Mouse (Mus musculus) thymus, postnatal 25 days (tissue): Measurements from ENCODE around the gene Kras.

Experiments used
- DNase-seq: peaks from one replicate; pipeline ENCODE4 v3.0.0; 2022

Gene Kras

DNA sequence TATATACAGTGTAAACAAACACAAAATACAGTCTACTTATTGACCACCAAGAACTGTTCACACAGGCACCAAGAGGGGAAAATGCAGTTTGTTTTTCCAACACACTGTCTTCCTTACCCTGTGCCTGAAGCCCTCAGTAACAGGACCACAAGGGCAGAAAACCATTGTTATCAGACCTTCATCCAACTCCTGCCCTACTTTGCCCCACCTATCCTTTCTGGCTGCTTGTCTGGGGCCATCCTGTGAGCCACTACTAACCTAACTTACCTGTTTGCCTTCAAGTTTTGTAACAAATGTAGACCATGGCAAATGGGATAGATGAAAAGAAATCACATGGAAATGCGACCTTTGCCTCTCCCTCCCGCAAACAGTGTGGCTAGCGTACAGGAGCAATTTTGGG lies 2.2 kb downstream of the Kras start:
- peak; percentile 13 for DNase-seq

- no peak for DNase-seq
These were observed 3.2 kb downstream of the Kras start for GRCm38 (mm10) chr6:145246841-145247240.

DNA sequence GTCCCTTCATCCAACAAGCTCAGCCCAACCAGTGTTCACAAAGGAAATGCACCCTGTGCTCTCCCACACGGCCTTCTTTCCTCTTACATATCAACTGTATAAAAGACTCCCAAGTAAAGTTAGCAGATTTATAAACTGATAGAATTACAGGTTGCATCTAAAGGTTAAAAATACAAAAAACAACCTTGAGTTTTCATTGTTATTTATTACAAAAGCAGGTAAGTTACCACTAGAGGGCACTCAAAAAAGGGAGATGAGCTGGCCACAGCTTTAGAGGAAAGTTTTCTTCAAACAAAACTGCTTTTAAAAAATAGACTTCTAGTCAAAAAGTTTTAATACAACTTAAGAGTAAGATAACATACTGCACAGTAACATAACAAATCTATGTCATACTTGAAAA lies 7.5 kb downstream of the Kras start:
- no peak for DNase-seq

DNA sequence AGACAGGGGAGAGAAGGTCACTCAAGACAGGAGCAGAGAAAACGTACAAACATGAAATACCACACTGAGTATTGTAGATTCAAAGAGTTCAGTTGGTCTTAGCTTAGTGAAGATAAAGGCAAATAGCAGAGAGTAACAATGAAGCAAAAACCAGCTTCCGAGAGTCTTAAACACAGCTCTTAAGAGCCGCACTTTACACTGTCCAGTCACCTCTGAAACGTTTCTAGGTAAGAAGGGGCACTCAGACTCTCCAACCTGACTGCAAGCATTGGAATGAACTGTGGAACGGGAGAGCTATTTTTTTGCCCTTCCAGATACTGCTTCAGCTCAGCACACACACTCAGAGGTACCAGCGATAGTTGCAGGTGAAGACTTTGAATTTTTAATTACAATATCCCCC lies 9.8 kb downstream of the Kras start:
- DNase-seq, result no peak

GRCm38 (mm10) chr6:145237148-145237547 lies 12.9 kb downstream of the Kras start:
- no peak for DNase-seq

- no peak for DNase-seq
These were observed 14.7 kb downstream of the Kras start for GRCm38 (mm10) chr6:145235367-145235766.

- DNase-seq, result no peak
These were observed 15.6 kb downstream of the Kras start for GRCm38 (mm10) chr6:145234391-145234790.

- DNase-seq, result no peak
These were observed 23.7 kb downstream of the Kras start for GRCm38 (mm10) chr6:145226296-145226695.

- DNase-seq, result no peak
These were observed 25.8 kb downstream of the Kras start for GRCm38 (mm10) chr6:145224246-145224645.

DNA sequence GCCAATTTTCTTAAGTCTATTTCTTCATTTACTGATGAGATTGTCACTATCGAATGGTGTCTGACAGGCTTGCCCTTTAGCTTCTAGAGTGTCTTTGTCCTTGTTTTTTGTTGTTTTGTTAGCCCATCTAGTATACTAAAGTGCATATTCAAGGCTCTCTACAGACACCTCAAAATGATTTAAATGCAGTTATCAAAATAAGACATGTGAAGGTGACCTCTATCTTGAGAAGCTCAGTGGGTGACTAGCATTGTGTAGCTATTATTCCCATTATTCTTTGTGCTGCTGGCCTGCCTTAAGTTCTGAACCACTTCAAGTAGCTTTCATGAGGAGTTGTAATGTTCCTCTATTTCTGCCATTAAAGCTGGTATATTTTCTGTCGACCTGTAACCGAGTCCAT lies 34.2 kb downstream of the Kras start:
- no peak for DNase-seq

GRCm38 (mm10) chr6:145213916-145214315 lies 36.1 kb downstream of the Kras start:
- no peak for DNase-seq

GRCm38 (mm10) chr6:145211376-145212305 lies 38.4 kb downstream of the Kras start:
- DNase-seq, result no peak

- peak; percentile 99 for DNase-seq
These were observed 39.2 kb downstream of the Kras start, which contains the start of the genes Casc1 and Etfrf1 for GRCm38 (mm10) chr6:145210816-145211338. TSS of gene Casc1 (minus strand) at chr6:145211005. TSS of gene Etfrf1 (plus strand) at chr6:145211134.

- DNase-seq, result no peak
These were observed 39.9 kb downstream of the Kras start for GRCm38 (mm10) chr6:145210056-145210680.

DNA sequence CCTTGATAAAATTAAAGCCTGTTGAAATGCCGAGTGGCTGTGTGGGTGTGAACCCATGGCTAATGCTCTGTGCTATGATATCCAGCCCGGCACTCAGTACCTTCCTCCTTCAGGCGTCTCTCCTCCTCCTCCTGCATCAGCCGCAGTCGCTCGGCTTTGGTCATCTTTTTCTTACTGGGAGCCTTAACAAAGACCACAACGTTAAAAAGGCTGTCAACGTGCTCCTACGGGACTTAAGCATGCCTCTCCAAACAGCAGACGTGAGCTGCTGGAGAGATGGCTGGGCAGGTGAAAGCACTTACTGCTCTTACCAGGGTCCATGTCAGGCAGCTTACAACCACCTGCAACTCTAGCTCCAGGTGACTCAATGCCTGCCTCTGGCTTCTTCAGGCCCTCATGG lies 44.9 kb downstream of the Kras start:
- no peak for DNase-seq

- DNase-seq, result no peak
These were observed 45.6 kb downstream of the Kras start for GRCm38 (mm10) chr6:145204440-145204839.

GRCm38 (mm10) chr6:145202432-145203125 lies 47.5 kb downstream of the Kras start:
- no peak for DNase-seq

DNA sequence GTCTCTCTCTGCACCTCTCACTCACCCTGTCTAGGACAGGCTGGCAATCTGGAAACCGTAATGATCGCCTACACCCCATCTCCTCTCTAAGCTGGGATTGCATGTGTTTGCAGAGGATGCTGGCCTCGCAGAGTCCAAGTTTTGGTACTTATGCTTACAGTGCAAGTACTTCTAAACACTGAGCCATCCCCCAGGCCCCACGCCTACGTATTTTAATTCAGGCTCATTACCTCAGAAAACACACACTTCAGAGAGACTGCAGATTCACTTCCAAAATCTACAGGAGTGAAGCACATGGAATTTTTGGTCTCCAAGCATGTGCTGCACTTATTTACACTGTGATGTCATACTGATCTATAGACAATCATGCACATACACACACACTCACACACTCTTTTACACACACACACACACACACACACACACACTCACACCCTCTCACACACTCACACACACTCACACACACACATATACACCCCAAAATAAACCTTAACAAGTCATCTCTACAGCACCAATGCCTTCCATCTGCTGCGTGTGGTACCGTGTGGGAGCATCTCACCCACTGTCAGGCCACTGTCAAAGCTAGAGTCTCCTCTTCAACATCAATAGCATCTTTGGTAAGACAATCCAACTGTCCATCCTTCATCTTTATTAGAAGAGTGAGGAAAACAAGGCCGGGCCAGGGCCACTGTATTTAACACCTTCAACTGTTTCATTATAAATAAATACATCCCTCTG lies 51.9 kb downstream of the Kras start:
- DNase-seq, result no peak

GRCm38 (mm10) chr6:145193446-145193845 lies 56.6 kb downstream of the Kras start:
- peak; percentile 62 for DNase-seq

DNA sequence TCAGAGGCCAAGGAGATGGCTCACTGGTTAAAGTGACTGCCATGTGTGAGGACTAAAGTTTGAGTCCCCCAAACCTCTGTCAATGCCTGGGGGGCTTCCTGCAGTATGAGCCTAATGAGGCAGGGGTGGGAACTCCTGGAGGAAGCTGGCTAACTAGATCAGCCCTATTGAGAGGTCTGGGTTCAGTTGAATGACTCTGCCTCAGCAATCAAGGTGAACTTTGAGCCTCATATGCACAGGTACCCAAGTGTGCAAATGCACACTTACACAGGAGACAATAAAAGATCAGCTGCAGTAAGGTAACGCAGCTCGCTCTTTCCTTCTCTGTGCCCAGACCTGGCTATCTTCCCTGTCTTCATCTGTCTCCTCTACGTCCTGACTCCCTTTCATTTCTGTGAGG lies 57.0 kb downstream of the Kras start:
- DNase-seq, result no peak

DNA sequence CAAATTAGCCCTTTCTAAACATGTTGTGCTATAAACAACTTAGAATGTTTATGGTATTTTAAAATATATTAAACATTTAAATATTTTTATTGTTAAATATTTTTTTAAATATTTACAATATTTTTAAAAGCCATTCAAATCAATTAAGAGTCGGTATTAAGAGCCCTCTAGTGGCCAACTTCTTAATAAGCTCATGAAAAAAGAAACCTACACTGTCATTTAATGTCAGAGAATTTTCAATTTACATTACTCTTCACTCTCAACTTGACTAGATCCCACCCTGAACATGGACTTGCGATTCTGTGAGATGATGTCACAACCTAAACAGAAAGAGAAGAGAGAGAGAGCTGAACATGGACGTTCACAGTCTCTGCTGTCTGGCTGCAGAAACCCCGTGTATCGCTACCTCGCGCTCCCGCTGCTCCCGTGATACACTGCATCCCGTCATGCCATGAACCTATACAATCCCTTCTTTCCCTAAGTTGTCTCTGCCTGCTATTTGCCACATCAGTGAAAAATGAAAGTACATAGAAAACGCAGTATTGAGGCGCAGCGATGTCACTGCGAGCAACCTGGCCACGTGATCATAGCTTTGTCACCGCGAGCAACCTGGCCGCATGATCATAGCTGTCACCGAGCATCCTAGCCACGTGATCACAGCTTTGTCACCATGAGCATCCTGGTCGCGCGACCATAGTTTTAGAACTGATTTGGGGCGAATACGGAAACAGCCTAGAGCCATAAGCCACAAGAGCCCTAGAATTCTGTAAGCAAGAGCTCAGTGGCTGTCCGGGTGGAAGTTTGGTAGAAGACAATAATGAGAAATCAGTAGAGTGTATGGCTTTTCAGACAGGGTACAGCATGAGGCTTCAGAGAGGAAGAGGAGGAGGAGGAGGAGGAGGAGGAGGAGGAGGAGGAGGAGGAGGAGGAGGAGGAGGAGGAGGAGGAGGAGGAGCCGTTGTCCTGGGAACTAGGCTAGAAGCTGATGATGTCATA lies 62.6 kb downstream of the Kras start:
- peak; percentile 47 for DNase-seq
